ENCODE assay signal across 15 mouse cellular contexts in genomic region chr8:109156016-109156415, GRCm38 (mm10).
DNase-seq lines count a peak whose midpoint lies in the region; ATAC-seq and TF ChIP-seq lines count a peak whose summit lies in the region.
"Had no signal": no experiment of that assay in that cellular context is flagged by ENCODE, and none has a peak within 500 bp of the region (broad histone marks: within the 10 kb centered on the region; RNA-seq: fewer than 3 reads in every experiment).

No protein-coding gene starts in this region.

- no peak overlapping the region for H3K9ac ChIP-seq in heart, embryonic 15.5 days
- no peak overlapping the region for H3K9ac ChIP-seq in heart, embryonic 12.5 days
- no peak overlapping the region for H3K9ac ChIP-seq in embryonic facial prominence, embryonic 13.5 days
- H3K9ac ChIP-seq in forebrain, embryonic 12.5 days, result no peak overlapping the region
- no peak overlapping the region for H3K9ac ChIP-seq in lung, postnatal 0 days (replicated peaks; ENCODE audit: low read depth)
- H3K9ac ChIP-seq in hindbrain, embryonic 16.5 days (ENCODE audit: low read depth, low read length), result no peak overlapping the region
- H3K9ac ChIP-seq: heart, embryonic 13.5 days; hindbrain, embryonic 14.5 days; liver, embryonic 13.5 days had no signal

- H3K4me1 ChIP-seq in heart, embryonic 15.5 days (replicated peaks), result no peaks in the 10 kb centered on the region
- H3K4me1 ChIP-seq in heart, embryonic 12.5 days (replicated peaks), result no peaks in the 10 kb centered on the region
- H3K4me1 ChIP-seq in embryonic facial prominence, embryonic 13.5 days, result 0 out of 2 replicates have a peak, but pooled peaks cover 7% of the 10 kb centered on the region
- no peaks in the 10 kb centered on the region for H3K4me1 ChIP-seq in forebrain, embryonic 12.5 days
- no peaks in the 10 kb centered on the region for H3K4me1 ChIP-seq in lung, postnatal 0 days (ENCODE audit: insufficient read depth, low read depth, low read length)
- H3K4me1 ChIP-seq in hindbrain, embryonic 16.5 days (ENCODE audit: control insufficient read depth, insufficient read depth, low read depth, low read length), result no peaks in the 10 kb centered on the region
- H3K4me1 ChIP-seq: heart, embryonic 13.5 days; liver, embryonic 13.5 days had no signal

- peaks cover 5% of the 10 kb centered on the region; the same call in 1 of the 2 replicates for H3K9me3 ChIP-seq in heart, embryonic 15.5 days (replicated peaks)
- H3K9me3 ChIP-seq in heart, embryonic 12.5 days (replicated peaks), result peaks cover 2% of the 10 kb centered on the region; the same call in 1 of the 2 replicates
- peaks cover 8% of the 10 kb centered on the region for H3K9me3 ChIP-seq in embryonic facial prominence, embryonic 13.5 days
- peaks cover 8% of the 10 kb centered on the region for H3K9me3 ChIP-seq in forebrain, embryonic 12.5 days
- H3K9me3 ChIP-seq in lung, postnatal 0 days (ENCODE audit: low read length), result no peaks in the 10 kb centered on the region
- H3K9me3 ChIP-seq in hindbrain, embryonic 16.5 days (ENCODE audit: control insufficient read depth, low read length), result no peaks in the 10 kb centered on the region; the same call in 1 of the 2 replicates
- H3K9me3 ChIP-seq: liver, embryonic 13.5 days had no signal

- no peak for TF ChIP-seq EP300 in lung, postnatal 0 days (IDR thresholded peaks at IDR 0.05)

- no peak for TF ChIP-seq CTCF in lung, postnatal 0 days (IDR thresholded peaks at IDR 0.05)

- DNase-seq in 3T3-L1 (ENCODE audit: low read depth, low spot score), result peak; percentile 68
- DNase-seq in gastrocnemius, postnatal 25 days, result peak; percentile 41
- DNase-seq in lung, postnatal 0 days (ENCODE audit: low spot score), result no peak
- DNase-seq: adrenal gland, adult 8-10 months; cerebellum, adult 18-20 months; liver, embryonic 13.5 days; thymus, postnatal 14 days had no signal

- 75% methylated on average over 8 of the region's 8 CpGs for WGBS in heart, embryonic 15.5 days
- WGBS in heart, embryonic 12.5 days, result 84% methylated on average over 8 of the region's 8 CpGs
- 44% methylated on average over 8 of the region's 8 CpGs for WGBS in embryonic facial prominence, embryonic 13.5 days
- WGBS in forebrain, embryonic 12.5 days, result 92% methylated on average over 8 of the region's 8 CpGs
- 79% methylated on average over 8 of the region's 8 CpGs for WGBS in lung, postnatal 0 days
- WGBS in hindbrain, embryonic 16.5 days, result 76% methylated on average over 8 of the region's 8 CpGs

- no peaks in the 10 kb centered on the region for H3K36me3 ChIP-seq in heart, embryonic 15.5 days
- H3K36me3 ChIP-seq in heart, embryonic 12.5 days, result no peaks in the 10 kb centered on the region
- no peaks in the 10 kb centered on the region for H3K36me3 ChIP-seq in embryonic facial prominence, embryonic 13.5 days
- H3K36me3 ChIP-seq in forebrain, embryonic 12.5 days (replicated peaks), result no peaks in the 10 kb centered on the region
- H3K36me3 ChIP-seq in lung, postnatal 0 days (ENCODE audit: insufficient read depth, low read length), result no peaks in the 10 kb centered on the region
- no peaks in the 10 kb centered on the region for H3K36me3 ChIP-seq in hindbrain, embryonic 16.5 days (ENCODE audit: control insufficient read depth, insufficient read depth, low read length)
- H3K36me3 ChIP-seq: liver, embryonic 13.5 days had no signal

- no peak overlapping the region for H3K4me3 ChIP-seq in heart, embryonic 15.5 days
- H3K4me3 ChIP-seq in heart, embryonic 12.5 days, result no peak overlapping the region
- no peak overlapping the region for H3K4me3 ChIP-seq in embryonic facial prominence, embryonic 13.5 days
- no peak overlapping the region for H3K4me3 ChIP-seq in forebrain, embryonic 12.5 days (replicated peaks)
- no peak overlapping the region for H3K4me3 ChIP-seq in lung, postnatal 0 days (ENCODE audit: low read depth, low read length)
- H3K4me3 ChIP-seq in hindbrain, embryonic 16.5 days (ENCODE audit: low read length), result no peak overlapping the region
- H3K4me3 ChIP-seq: heart, embryonic 13.5 days; liver, embryonic 13.5 days had no signal

- no peak overlapping the region for H3K4me2 ChIP-seq in heart, embryonic 15.5 days
- no peak overlapping the region for H3K4me2 ChIP-seq in heart, embryonic 12.5 days
- H3K4me2 ChIP-seq in embryonic facial prominence, embryonic 13.5 days, result peak overlapping the region; percentile 43
- H3K4me2 ChIP-seq in forebrain, embryonic 12.5 days, result no peak overlapping the region
- no peak overlapping the region for H3K4me2 ChIP-seq in lung, postnatal 0 days (replicated peaks; ENCODE audit: low read depth, low read length)
- no peak overlapping the region for H3K4me2 ChIP-seq in hindbrain, embryonic 16.5 days (ENCODE audit: low read length)
- H3K4me2 ChIP-seq: heart, embryonic 13.5 days; hindbrain, embryonic 14.5 days; liver, embryonic 13.5 days had no signal

- H3K27ac ChIP-seq in heart, embryonic 15.5 days, result 0 out of 2 replicates have a peak overlapping the region, but pooled peaks have one; percentile 24
- no peak overlapping the region for H3K27ac ChIP-seq in heart, embryonic 12.5 days (ENCODE audit: poor library complexity, severe bottlenecking)
- H3K27ac ChIP-seq in embryonic facial prominence, embryonic 13.5 days, result no peak overlapping the region
- H3K27ac ChIP-seq in forebrain, embryonic 12.5 days, result no peak overlapping the region
- H3K27ac ChIP-seq in lung, postnatal 0 days (ENCODE audit: low read length), result no peak overlapping the region
- no peak overlapping the region for H3K27ac ChIP-seq in hindbrain, embryonic 16.5 days (ENCODE audit: low read depth, low read length)
- H3K27ac ChIP-seq: heart, embryonic 13.5 days; hindbrain, embryonic 14.5 days; liver, embryonic 13.5 days had no signal

- no peak for ATAC-seq in heart, embryonic 15.5 days (replicated peaks; ENCODE audit: insufficient number of reproducible peaks, insufficient read depth, low FRiP score, low read depth)
- ATAC-seq in heart, embryonic 12.5 days (ENCODE audit: insufficient number of reproducible peaks, low FRiP score), result no peak
- ATAC-seq in embryonic facial prominence, embryonic 13.5 days (ENCODE audit: insufficient number of reproducible peaks, insufficient read depth, low FRiP score, low TSS enrichment, low read depth), result no peak
- no peak for ATAC-seq in forebrain, embryonic 12.5 days (ENCODE audit: low FRiP score)
- no peak for ATAC-seq in lung, postnatal 0 days
- ATAC-seq in hindbrain, embryonic 16.5 days, result no peak
- ATAC-seq: intestine, postnatal 0 days had no signal

- H3K27me3 ChIP-seq in heart, embryonic 15.5 days, result no peaks in the 10 kb centered on the region
- H3K27me3 ChIP-seq in heart, embryonic 12.5 days (replicated peaks), result no peaks in the 10 kb centered on the region
- H3K27me3 ChIP-seq in embryonic facial prominence, embryonic 13.5 days, result no peaks in the 10 kb centered on the region
- no peaks in the 10 kb centered on the region for H3K27me3 ChIP-seq in forebrain, embryonic 12.5 days
- H3K27me3 ChIP-seq in lung, postnatal 0 days (replicated peaks; ENCODE audit: insufficient read depth, low read length), result no peaks in the 10 kb centered on the region
- H3K27me3 ChIP-seq in hindbrain, embryonic 16.5 days (replicated peaks; ENCODE audit: control insufficient read depth, insufficient read depth, low read length), result no peaks in the 10 kb centered on the region
- H3K27me3 ChIP-seq: heart, embryonic 13.5 days; liver, embryonic 13.5 days had no signal
